Mouse (Mus musculus) olfactory bulb, adult 2 months (tissue): ENCODE data around the gene Rpl35.

Experiments
- CTCF ChIP-seq: fragments of 200-500 bp; IDR thresholded peaks from 2 replicates; pipeline ENCODE4 v1.5.1; 2012; ENCODE audit warnings: low read depth, mild to moderate bottlenecking, low read length, moderate library complexity; ENCODE audit not compliant: insufficient read depth
- POLR2A ChIP-seq: fragments of 200-500 bp; IDR thresholded peaks from 2 replicates; pipeline ENCODE4 v1.6.1; 2012; ENCODE audit warnings: mild to moderate bottlenecking, low read depth, low read length, moderate library complexity; ENCODE audit not compliant: insufficient read depth

- TF ChIP-seq POLR2A (no peak), CTCF (no peak)
These were observed 30.2 kb downstream of the Rpl35 start for GRCm38 (mm10) chr2:38975181-38975580.
